Mouse (Mus musculus) retina, postnatal 7 days (tissue): ENCODE results near the gene Usp35.

ENCODE experiments used
- DNase-seq: peaks from one replicate; pipeline ENCODE4 v3.0.0-alpha.2; 2012; ENCODE audit warnings: low read depth, low spot score

Usp35 gene

GRCm38 (mm10) chr7:97331726-97332666 is at the start of gene Usp35, which contains the start of gene Kctd21:
Usp35 (minus strand) TSS chr7:97332020.
Kctd21 (plus strand) TSS chr7:97332327.
- DNase-seq, result peak; percentile 83

GRCm38 (mm10) chr7:97380500-97381123 is 48.8 kb upstream of the Usp35 start:
- DNase-seq, result no peak

- no peak for DNase-seq
Observed at GRCm38 (mm10) chr7:97379304-97379703, 47.5 kb upstream of the Usp35 start.

- DNase-seq, result no peak
Observed at GRCm38 (mm10) chr7:97375906-97376305, 44.1 kb upstream of the Usp35 start.

- DNase-seq, result no peak
Observed at GRCm38 (mm10) chr7:97375101-97375500, 43.3 kb upstream of the Usp35 start.

GRCm38 (mm10) chr7:97365887-97366286 is 34.1 kb upstream of the Usp35 start:
- no peak for DNase-seq

GRCm38 (mm10) chr7:97361467-97361866 is 29.6 kb upstream of the Usp35 start:
- DNase-seq, result no peak

GRCm38 (mm10) chr7:97360955-97361354 is 29.1 kb upstream of the Usp35 start:
- DNase-seq, result no peak

- no peak for DNase-seq
Observed at GRCm38 (mm10) chr7:97360166-97360565, 28.3 kb upstream of the Usp35 start.

GRCm38 (mm10) chr7:97358347-97358746 is 26.5 kb upstream of the Usp35 start:
- DNase-seq, result no peak

GRCm38 (mm10) chr7:97357840-97358239 is 26.0 kb upstream of the Usp35 start:
- DNase-seq, result no peak

GRCm38 (mm10) chr7:97356875-97357276 is 25.1 kb upstream of the Usp35 start:
- no peak for DNase-seq

- no peak for DNase-seq
Observed at GRCm38 (mm10) chr7:97356253-97356652, 24.4 kb upstream of the Usp35 start.

- DNase-seq, result no peak
Observed at GRCm38 (mm10) chr7:97355068-97355841, 23.4 kb upstream of the Usp35 start.

GRCm38 (mm10) chr7:97353356-97353755 is 21.5 kb upstream of the Usp35 start:
- DNase-seq, result no peak

- DNase-seq, result no peak
Observed at GRCm38 (mm10) chr7:97351792-97352513, 20.1 kb upstream of the Usp35 start.

GRCm38 (mm10) chr7:97350891-97351290 is 19.1 kb upstream of the Usp35 start:
- no peak for DNase-seq

GRCm38 (mm10) chr7:97349438-97349837 is 17.6 kb upstream of the Usp35 start:
- DNase-seq, result no peak

- DNase-seq, result no peak
Observed at GRCm38 (mm10) chr7:97348836-97349235, 17.0 kb upstream of the Usp35 start.

GRCm38 (mm10) chr7:97348318-97348717 is 16.5 kb upstream of the Usp35 start:
- no peak for DNase-seq

- DNase-seq, result no peak
Observed at GRCm38 (mm10) chr7:97347464-97347863, 15.6 kb upstream of the Usp35 start.
